Mouse (Mus musculus) intestine, embryonic 16.5 days (tissue): Measurements from ENCODE around the gene Zfp784. TPM values are rescaled to one million over a fixed set of nuclear protein-coding genes. Genes with fewer than 3 reads are reported as not detected.

Source experiments
- ATAC-seq: fragments of 200-750 bp; cut with Nextera tagmentation; 2 replicates; pipeline ENCODE4 v1.8.0; 2017; ENCODE audit warnings: moderate TSS enrichment, moderate library complexity
- H3K27ac ChIP-seq: fragments of 300-500 bp; sonication (generic); 2 replicates; pipeline ENCODE4 v1.5.1; 2014; ENCODE audit warnings: mild to moderate bottlenecking, low read length
- H3K27me3 ChIP-seq: fragments of 300-500 bp; sonication (generic); replicated peaks from 2 replicates; pipeline ENCODE4 v1.6.1; 2014; ENCODE audit warnings: low read length, control low read depth, mixed read lengths; ENCODE audit not compliant: control insufficient read depth, insufficient read depth
- H3K36me3 ChIP-seq: fragments of 300-500 bp; sonication (generic); 2 replicates; pipeline ENCODE4 v1.6.1; 2014; ENCODE audit warnings: low read length, control low read depth; ENCODE audit not compliant: control insufficient read depth, insufficient read depth
- H3K4me1 ChIP-seq: fragments of 300-500 bp; sonication (generic); 2 replicates; pipeline ENCODE4 v1.6.1; 2014; ENCODE audit warnings: low read length, control low read depth, mixed read lengths; ENCODE audit not compliant: control insufficient read depth, insufficient read depth
- H3K4me2 ChIP-seq: fragments of 300-500 bp; sonication (generic); 2 replicates; pipeline ENCODE4 v1.6.1; 2014; ENCODE audit warnings: low read depth, low read length, control low read depth
- H3K4me3 ChIP-seq: fragments of 300-500 bp; sonication (generic); 2 replicates; pipeline ENCODE4 v1.5.1; 2014; ENCODE audit warnings: mild to moderate bottlenecking, low read length
- H3K9ac ChIP-seq: fragments of 300-500 bp; sonication (generic); 2 replicates; pipeline ENCODE4 v1.6.1; 2014; ENCODE audit warnings: low read depth, low read length
- H3K9me3 ChIP-seq: fragments of 300-500 bp; sonication (generic); 2 replicates; pipeline ENCODE4 v1.6.1; 2016; ENCODE audit warnings: low read length, control low read depth; ENCODE audit not compliant: control insufficient read depth
- WGBS: fragments of 180-500 bp; shearing (Covaris S2); extraction: QIAGEN DNeasy Blood & Tissue Kit; methylation state at CpG from one replicate; pipeline ENCODE4 v1.1.7; 2014; 5-methylcytosine and 5-hydroxymethylcytosine counted together
- polyA plus RNA-seq: library from polyadenylated mRNA; unstranded; fragments of >200 nt; fragmentation: Nextera tagmentation; extraction: Ambion mirVana; gene quantifications from 2 replicates; pipeline ENCODE4 v1.2.1, GENCODE M21; 2015

Gene Zfp784
- polyA plus RNA-seq, 1 experiment from 2014 or later = 8.0 TPM

DNA sequence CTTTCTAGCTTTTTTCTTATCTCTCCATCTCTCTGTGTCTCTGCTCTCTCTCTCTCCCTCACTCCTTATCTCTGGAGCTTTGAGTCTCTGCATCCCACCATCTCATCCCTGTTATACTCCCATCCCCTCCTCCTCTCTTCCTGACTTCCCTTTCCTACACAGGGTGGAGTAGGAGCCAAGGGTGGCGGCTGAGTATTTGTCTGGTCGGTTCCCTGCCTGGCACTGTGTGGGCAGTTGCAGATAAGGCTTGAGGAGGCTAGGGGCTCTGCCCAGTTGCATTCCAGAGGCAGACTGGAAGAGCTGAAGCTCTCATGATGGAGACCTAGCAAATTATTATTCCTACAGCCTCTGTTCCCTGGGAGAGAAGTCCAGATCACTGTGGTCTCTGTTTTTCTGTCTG lies 50.0 kb downstream of the Zfp784 start:
- H3K36me3 ChIP-seq = peaks cover 11% of the 10 kb centered on the region
- peaks cover under 1% of the 10 kb centered on the region; the same call in 1 of the 2 replicates for H3K9me3 ChIP-seq
- no peak overlapping the region for H3K9ac ChIP-seq
- H3K4me2 ChIP-seq = no peak overlapping the region
- H3K27me3 ChIP-seq = no peaks in the 10 kb centered on the region
- H3K27ac ChIP-seq = no peak overlapping the region
- H3K4me3 ChIP-seq = no peak overlapping the region
- no peaks in the 10 kb centered on the region for H3K4me1 ChIP-seq
- ATAC-seq = no peak
- 53% methylated on average over 2 of the region's 2 CpGs for WGBS

Other genes with a start within 250 kb of the Zfp784 start
- gene Tmem238, start 248.8 kb downstream of the Zfp784 start, polyA plus RNA-seq = 32.8 and 35.9 TPM in 2 replicates
- 320 and 345 TPM in 2 replicates for gene Rpl28, start 245.6 kb downstream of the Zfp784 start, polyA plus RNA-seq
- gene Ube2s, start 225.9 kb downstream of the Zfp784 start, polyA plus RNA-seq = 238 and 256 TPM in 2 replicates
- 0.12 and 0.15 TPM in 2 replicates for gene Shisa7, start 193.8 kb downstream of the Zfp784 start, polyA plus RNA-seq
- 17.8 and 22.9 TPM in 2 replicates for gene Isoc2b, start 168.2 kb downstream of the Zfp784 start, polyA plus RNA-seq
- gene Isoc2a, start 161.3 kb downstream of the Zfp784 start, polyA plus RNA-seq = 1.4 TPM in 2 replicates
- gene Gm36210, start 131.9 kb downstream of the Zfp784 start, polyA plus RNA-seq = not detected in 2 replicates
- gene Zfp628, start 123.2 kb downstream of the Zfp784 start, polyA plus RNA-seq = 2.7 TPM in 2 replicates
- gene Nat14, start 116.4 kb downstream of the Zfp784 start, polyA plus RNA-seq = 3.1 and 3.6 TPM in 2 replicates
- 3.6 and 3.7 TPM in 2 replicates for gene Ssc5d, start 112.7 kb downstream of the Zfp784 start, polyA plus RNA-seq
- 0.56 and 0.58 TPM in 2 replicates for gene Sbk2, start 74.0 kb downstream of the Zfp784 start, polyA plus RNA-seq
- not detected in 2 replicates for gene Sbk3, start 67.3 kb downstream of the Zfp784 start, polyA plus RNA-seq
- gene Zfp579, start 42.3 kb downstream of the Zfp784 start, polyA plus RNA-seq = 20.3 and 21.7 TPM in 2 replicates
- 24.3 and 27.3 TPM in 2 replicates for gene Zfp524, start 24.0 kb downstream of the Zfp784 start, polyA plus RNA-seq
- 25.4 and 27.1 TPM in 2 replicates for gene Fiz1, start 23.7 kb downstream of the Zfp784 start, polyA plus RNA-seq
- 3.6 and 4.7 TPM in 2 replicates for gene Gm44973, start 22.9 kb downstream of the Zfp784 start, polyA plus RNA-seq
- gene Zfp865, start 18.1 kb downstream of the Zfp784 start, polyA plus RNA-seq = 3.5 and 4.0 TPM in 2 replicates
- 10.1 and 13.7 TPM in 2 replicates for gene Ccdc106, start 17.9 kb downstream of the Zfp784 start, polyA plus RNA-seq
- not detected in 2 replicates for gene 4632433K11Rik, start 4.3 kb downstream of the Zfp784 start, polyA plus RNA-seq
- 18.2 and 20.2 TPM in 2 replicates for gene Zfp580, start 13.1 kb upstream of the Zfp784 start, polyA plus RNA-seq
- 107 and 112 TPM in 2 replicates for gene U2af2, start 23.7 kb upstream of the Zfp784 start, polyA plus RNA-seq
- gene Epn1, start 41.8 kb upstream of the Zfp784 start, polyA plus RNA-seq = 75.0 and 87.4 TPM in 2 replicates
- gene Rfpl4, start 78.5 kb upstream of the Zfp784 start, polyA plus RNA-seq = not detected in 2 replicates
- gene Rasl2-9, start 87.5 kb upstream of the Zfp784 start, polyA plus RNA-seq = 0.67 and 0.80 TPM in 2 replicates
- gene Vmn1r55, start 111.2 kb upstream of the Zfp784 start, polyA plus RNA-seq = not detected in 2 replicates
- not detected in 2 replicates for gene Vmn1r56, start 158.3 kb upstream of the Zfp784 start, polyA plus RNA-seq
- not detected in 2 replicates for gene Vmn1r57, start 180.0 kb upstream of the Zfp784 start, polyA plus RNA-seq